18 mouse cellular contexts compared by ENCODE assay signal in the genomic region with DNA sequence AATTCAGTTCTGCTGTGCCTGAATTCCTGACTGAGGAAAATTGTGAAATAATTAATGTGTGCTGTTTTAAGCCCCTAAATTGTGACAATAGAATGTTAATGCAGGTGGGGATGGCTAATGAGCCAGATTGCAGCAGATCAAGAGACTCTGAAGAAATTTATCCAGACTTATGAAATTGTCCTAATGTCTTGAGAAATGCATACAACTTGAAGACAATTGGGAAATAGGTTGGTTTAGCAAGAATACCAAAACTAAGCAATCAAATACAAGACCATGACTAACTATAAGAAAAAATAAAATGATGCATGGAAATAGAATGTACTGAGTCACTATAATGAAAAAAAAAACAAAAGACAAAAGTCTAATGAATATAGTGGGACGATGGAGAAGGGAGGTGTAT.
"Had no signal": no experiment of that assay in that cellular context is flagged by ENCODE, and none has a peak within 500 bp of the region (broad histone marks: within the 10 kb centered on the region; RNA-seq: fewer than 3 reads in every experiment).

No protein-coding gene starts in this region.

- H3K4me3 ChIP-seq: layer of hippocampus, adult 2 months; limb, embryonic 10.5 days; limb, embryonic 13.5 days; liver, embryonic 12.5 days; liver, embryonic 15.5 days; midbrain, embryonic 12.5 days; midbrain, embryonic 15.5 days; myocyte had no signal

- H3K4me1 ChIP-seq: limb, embryonic 10.5 days; limb, embryonic 13.5 days; liver, embryonic 12.5 days; liver, embryonic 15.5 days; midbrain, embryonic 12.5 days; midbrain, embryonic 15.5 days had no signal

- DNase-seq: kidney, adult 2 months; kidney, postnatal 25 days; layer of hippocampus, adult 9-11 months; liver; lung, adult 18-20 months; thymus, adult 2 months; thymus, postnatal 14 days; thymus, postnatal 4 days had no signal

- H3K4me2 ChIP-seq: limb, embryonic 13.5 days; liver, embryonic 12.5 days; liver, embryonic 15.5 days; midbrain, embryonic 12.5 days; midbrain, embryonic 15.5 days had no signal

- ATAC-seq: liver, embryonic 12.5 days; midbrain, embryonic 15.5 days had no signal

- H3K27ac ChIP-seq: kidney, postnatal 0 days; layer of hippocampus, adult 2 months; limb, embryonic 10.5 days; limb, embryonic 13.5 days; liver, embryonic 12.5 days; liver, embryonic 15.5 days; midbrain, embryonic 12.5 days; midbrain, embryonic 15.5 days; stomach, postnatal 0 days had no signal

- H3K36me3 ChIP-seq: limb, embryonic 10.5 days; limb, embryonic 13.5 days; liver, embryonic 12.5 days; liver, embryonic 15.5 days; midbrain, embryonic 12.5 days; midbrain, embryonic 15.5 days had no signal

- H3K9me3 ChIP-seq: limb, embryonic 10.5 days; limb, embryonic 13.5 days; liver, embryonic 12.5 days; liver, embryonic 15.5 days; midbrain, embryonic 12.5 days; midbrain, embryonic 15.5 days had no signal

- H3K27me3 ChIP-seq: liver, embryonic 12.5 days; liver, embryonic 15.5 days had no signal

- H3K9ac ChIP-seq: limb, embryonic 13.5 days; liver, embryonic 12.5 days; liver, embryonic 15.5 days; midbrain, embryonic 12.5 days; midbrain, embryonic 15.5 days had no signal
